Mouse (Mus musculus) limb, embryonic 14.5 days (tissue): ENCODE data around the gene Ap1m2. TPM values are rescaled to one million over a fixed set of nuclear protein-coding genes. Genes with fewer than 3 reads are reported as not detected.

ENCODE experiments used
- ATAC-seq: fragments of 200-750 bp; cut with Nextera tagmentation; 2 replicates; pipeline ENCODE4 v1.8.0; 2017; ENCODE audit warnings: low read depth, moderate number of reproducible peaks, moderate TSS enrichment; ENCODE audit not compliant: low FRiP score
- DNase-seq: peaks from one replicate; pipeline ENCODE4 v3.0.0-alpha.2; 2015; ENCODE audit warnings: low spot score
- H3K27ac ChIP-seq: fragments of 300-500 bp; sonication (generic); replicated peaks from 2 replicates; pipeline ENCODE4 v1.5.1; 2014; ENCODE audit warnings: low read depth, mild to moderate bottlenecking, low read length, moderate library complexity, mixed read lengths
- H3K27me3 ChIP-seq: fragments of 300-500 bp; sonication (generic); 2 replicates; pipeline ENCODE4 v1.6.1; 2014; ENCODE audit warnings: low read length, mixed read lengths; ENCODE audit not compliant: control insufficient read depth, insufficient read depth
- H3K36me3 ChIP-seq: fragments of 300-500 bp; sonication (generic); 2 replicates; pipeline ENCODE4 v1.6.1; 2014; ENCODE audit warnings: mild to moderate bottlenecking, low read length, moderate library complexity, mixed read lengths; ENCODE audit not compliant: control insufficient read depth, insufficient read depth
- H3K4me1 ChIP-seq: fragments of 300-500 bp; sonication (generic); 2 replicates; pipeline ENCODE4 v1.6.1; 2014; ENCODE audit warnings: antibody characterized with exemption, low read length, mixed read lengths; ENCODE audit not compliant: control insufficient read depth, insufficient read depth
- H3K4me2 ChIP-seq: fragments of 300-500 bp; sonication (generic); replicated peaks from 2 replicates; pipeline ENCODE4 v1.6.1; 2014; ENCODE audit warnings: low read depth, mild to moderate bottlenecking, low read length, moderate library complexity; ENCODE audit not compliant: severe bottlenecking
- H3K4me3 ChIP-seq: fragments of 300-500 bp; sonication (generic); replicated peaks from 2 replicates; pipeline ENCODE4 v1.5.1; 2014; ENCODE audit warnings: low read length
- H3K9ac ChIP-seq: fragments of 300-500 bp; sonication (generic); 2 replicates; pipeline ENCODE4 v1.6.1; 2014; ENCODE audit warnings: mild to moderate bottlenecking, low read depth, low read length, moderate library complexity; ENCODE audit not compliant: severe bottlenecking
- H3K9me3 ChIP-seq: fragments of 300-500 bp; sonication (generic); 2 replicates; pipeline ENCODE4 v1.6.1; 2016; ENCODE audit warnings: low read length; ENCODE audit not compliant: control insufficient read depth
- POLR2A ChIP-seq: fragments of 200-500 bp; IDR thresholded peaks from 2 replicates; pipeline ENCODE4 v1.8.0; 2012; ENCODE audit warnings: inconsistent platforms, mild to moderate bottlenecking, moderate library complexity, borderline replicate concordance; ENCODE audit not compliant: insufficient read depth, insufficient read length; ENCODE audit errors: extremely low read depth
- WGBS: fragments of 180-500 bp; shearing (Covaris S2); extraction: QIAGEN DNeasy Blood & Tissue Kit; methylation state at CpG from one replicate; pipeline ENCODE4 v1.1.7; 2014; 5-methylcytosine and 5-hydroxymethylcytosine counted together
- polyA plus RNA-seq, 2 experiments: library from polyadenylated mRNA; depleted of rRNA in 1 of 2; stranded (reverse) in 1 of 2; unstranded in 1 of 2; fragments of >200 nt; fragmentation: Nextera tagmentation in 1 of 2; extraction: Ambion mirVana in 1 of 2; gene quantifications; 2 replicates each; pipeline versions ENCODE4 v1.2.1 to v1.2.3; 2012 to 2014

Ap1m2 gene
- polyA plus RNA-seq (2012; rRNA removed) = 12.8 and 16.3 TPM in 2 replicates
- 23.0 and 29.3 TPM in 2 replicates for polyA plus RNA-seq (2014; fragmentation: Nextera tagmentation; extraction: Ambion mirVana)

- H3K36me3 ChIP-seq = no peaks in the 10 kb centered on the region
- no peaks in the 10 kb centered on the region for H3K4me1 ChIP-seq
- H3K4me2 ChIP-seq = peak within 1 kb of the TSS; percentile 29; the same call in 1 of the 2 replicates
- H3K27ac ChIP-seq = no peak within 1 kb of the TSS
- WGBS = 7% methylated on average over 32 of the region's 35 CpGs
- peaks cover 17% of the 10 kb centered on the region for H3K27me3 ChIP-seq
- H3K9ac ChIP-seq = no peak within 1 kb of the TSS
- TF ChIP-seq POLR2A = no peak
- H3K9me3 ChIP-seq = no peaks in the 10 kb centered on the region
- H3K4me3 ChIP-seq = peak within 1 kb of the TSS; percentile 23
- ATAC-seq (no peak), DNase-seq (no peak)
These were observed at the start of gene Ap1m2 for GRCm38 (mm10) chr9:21312134-21312533. Gene Ap1m2, minus strand, starts transcription at chr9:21312337.

GRCm38 (mm10) chr9:21356981-21357718, 45.0 kb upstream of the Ap1m2 start:
- Histone ChIP-seq H3K4me1 (0 out of 2 replicates have a peak, but pooled peaks cover 4% of the 10 kb centered on the region), H3K27ac (no peak overlapping the region), H3K4me2 (no peak overlapping the region), H3K27me3 (0 out of 2 replicates have a peak, but pooled peaks cover 5% of the 10 kb centered on the region), H3K36me3 (peaks cover 12% of the 10 kb centered on the region; the same call in 1 of the 2 replicates), H3K9ac (no peak overlapping the region), H3K4me3 (no peak overlapping the region), H3K9me3 (no peaks in the 10 kb centered on the region)
- DNase-seq (peak; percentile 87), ATAC-seq (peak; percentile 46; the same call in 1 of the 2 replicates)
- no peak for TF ChIP-seq POLR2A
- WGBS = 6% methylated on average over 1 of the region's 1 CpGs

- DNase-seq = no peak
- H3K27ac ChIP-seq = no peak overlapping the region
- 83% methylated on average over 6 of the region's 6 CpGs for WGBS
These were observed 42.7 kb upstream of the Ap1m2 start for GRCm38 (mm10) chr9:21354796-21355195.

GRCm38 (mm10) chr9:21353373-21353686, 41.2 kb upstream of the Ap1m2 start:
- no peak overlapping the region for H3K4me3 ChIP-seq
- no peak overlapping the region for H3K27ac ChIP-seq
- TF ChIP-seq POLR2A = no peak
- 58% methylated on average over 2 of the region's 2 CpGs for WGBS
- 0 out of 2 replicates have a peak, but pooled peaks cover 4% of the 10 kb centered on the region for H3K4me1 ChIP-seq
- DNase-seq = no peak
- no peak for ATAC-seq
- H3K9ac ChIP-seq = no peak overlapping the region
- peaks cover 43% of the 10 kb centered on the region for H3K36me3 ChIP-seq
- no peak overlapping the region for H3K4me2 ChIP-seq
- no peaks in the 10 kb centered on the region for H3K9me3 ChIP-seq
- no peaks in the 10 kb centered on the region for H3K27me3 ChIP-seq

More at GRCm38 (mm10) chr9:21354796-21355195, 42.7 kb upstream of the Ap1m2 start:
- Histone ChIP-seq H3K4me3 (no peak overlapping the region), H3K9me3 (no peaks in the 10 kb centered on the region), H3K27me3 (no peaks in the 10 kb centered on the region), H3K4me2 (no peak overlapping the region), H3K4me1 (0 out of 2 replicates have a peak, but pooled peaks cover 4% of the 10 kb centered on the region), H3K9ac (no peak overlapping the region), H3K36me3 (peaks cover 30% of the 10 kb centered on the region)
- no peak for TF ChIP-seq POLR2A
- ATAC-seq = no peak

DNA sequence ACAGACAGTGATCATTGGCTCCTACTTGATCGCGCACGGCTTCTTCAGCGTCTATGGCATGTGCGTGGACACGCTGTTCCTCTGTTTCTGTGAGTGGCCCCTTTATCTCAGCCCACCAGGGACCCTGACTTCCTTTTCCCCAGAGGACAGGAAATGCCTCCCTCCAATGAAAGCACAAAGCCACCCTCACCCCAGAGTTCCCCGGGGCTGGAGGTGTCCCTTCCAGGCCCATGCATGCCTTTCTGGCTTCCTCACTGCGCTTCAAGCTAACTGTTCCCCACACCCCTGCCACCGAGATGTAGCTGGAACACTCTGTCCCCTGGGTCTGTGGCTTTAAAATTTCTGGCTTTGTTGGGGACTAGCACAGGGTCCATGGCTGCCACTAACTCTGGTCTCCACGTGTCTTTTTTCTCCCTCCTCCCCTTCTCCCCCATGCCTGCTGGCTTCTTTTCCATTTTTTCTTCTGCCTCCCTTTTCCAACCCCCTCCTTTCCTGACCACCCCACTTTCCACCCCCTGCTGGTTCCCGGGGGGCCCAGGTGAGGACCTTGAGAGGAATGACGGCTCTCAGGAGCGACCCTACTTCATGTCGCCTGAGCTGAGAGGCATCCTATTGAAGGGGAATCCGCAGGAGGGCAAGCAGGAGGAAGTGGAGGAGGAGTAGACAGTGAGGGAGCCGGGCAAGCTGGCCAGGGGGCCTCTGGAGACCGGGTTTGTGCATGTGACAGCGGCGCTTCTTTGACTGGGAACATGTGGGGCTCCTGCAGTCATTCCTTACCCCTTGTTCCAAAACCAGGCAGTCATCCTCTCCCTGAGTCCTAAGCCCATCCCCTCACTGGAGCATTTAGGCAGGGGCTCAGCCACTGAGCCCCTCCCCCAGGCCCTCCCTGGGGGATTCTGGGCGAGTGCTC, 40.6 kb upstream of the Ap1m2 start:
- Histone ChIP-seq H3K4me2 (no peak overlapping the region), H3K27me3 (no peaks in the 10 kb centered on the region), H3K4me1 (0 out of 2 replicates have a peak, but pooled peaks cover 4% of the 10 kb centered on the region), H3K4me3 (no peak overlapping the region), H3K36me3 (peaks cover 49% of the 10 kb centered on the region), H3K27ac (no peak overlapping the region), H3K9me3 (no peaks in the 10 kb centered on the region), H3K9ac (0 out of 2 replicates have a peak overlapping the region, but pooled peaks have one; percentile 2)
- ATAC-seq (no peak), DNase-seq (no peak)
- no peak for TF ChIP-seq POLR2A
- WGBS = 40% methylated on average over 19 of the region's 20 CpGs
